Mouse (Mus musculus): ENCODE measurements around the gene Vps36. TPM values are rescaled to one million over a fixed set of nuclear protein-coding genes. Genes with fewer than 3 reads are reported as not detected.

The Vps36 gene
- total and polyA plus RNA-seq, 3 experiments = 21.7 to 27.9 TPM; not detected in 1

- DNase-seq (ENCODE audit: low read depth, low spot score) = peak; percentile 17
- no peak within 1 kb of the TSS for H3K9ac ChIP-seq (ENCODE audit: control insufficient read depth, low read depth, low read length, poor library complexity, severe bottlenecking)
- H3K9me3 ChIP-seq (replicated peaks; ENCODE audit: insufficient read depth, low read length) = no peaks in the 10 kb centered on the region
- peaks cover 0 to 2% of the 10 kb centered on the region in 2 experiments; a peak in 1 of 4 replicates for H3K36me3 ChIP-seq (ENCODE audit: control insufficient read depth in 1 of 2, insufficient read depth in 2 of 2, low read length in 2 of 2)
- H3K79me2 ChIP-seq (ENCODE audit: control insufficient read depth, insufficient read depth, low read length, poor library complexity) = no peaks in the 10 kb centered on the region
- no peak within 1 kb of the TSS for H3K27ac ChIP-seq (ENCODE audit: control insufficient read depth, low read depth, low read length)
- TF ChIP-seq CHD2 (IDR thresholded peaks at IDR 0.05; ENCODE audit: low read length) (no peak), MAZ (IDR thresholded peaks at IDR 0.05; ENCODE audit: low read depth, low read length) (no peak), USF1 (IDR thresholded peaks at IDR 0.05; ENCODE audit: low read depth, low read length) (no peak), RAD21 (IDR thresholded peaks at IDR 0.05; ENCODE audit: low read depth, low read length) (no peak), POLR2A (IDR thresholded peaks at IDR 0.05; ENCODE audit: control insufficient read depth in 1 of 2, insufficient read depth in 1 of 2, low read depth in 1 of 2, low read length in 2 of 2, poor library complexity in 1 of 2) (no peak), UBTF (IDR thresholded peaks at IDR 0.05; ENCODE audit: borderline replicate concordance, insufficient read depth, low read depth, low read length) (no peak), BHLHE40 (IDR thresholded peaks at IDR 0.05; ENCODE audit: borderline replicate concordance, low read depth, low read length) (no peak), ZKSCAN1 (IDR thresholded peaks at IDR 0.05; ENCODE audit: low read depth, low read length) (no peak), CTCF (IDR thresholded peaks at IDR 0.05 in 2 of 3, conservative IDR thresholded peaks at IDR 0.05 in 1 of 3; ENCODE audit: control insufficient read depth in 1 of 3, insufficient read depth in 1 of 3, low read depth in 2 of 3, low read length in 3 of 3, poor library complexity in 1 of 3, severe bottlenecking in 1 of 3) (no peak), ZC3H11A (IDR thresholded peaks at IDR 0.05; ENCODE audit: low read depth, low read length) (no peak), ZNF384 (IDR thresholded peaks at IDR 0.05; ENCODE audit: low read depth, low read length) (no peak), MAX (IDR thresholded peaks at IDR 0.05; ENCODE audit: low read length) (no peak), HCFC1 (IDR thresholded peaks at IDR 0.05; ENCODE audit: low read depth, low read length) (no peak), SIN3A (IDR thresholded peaks at IDR 0.05; ENCODE audit: low read length) (no peak)
- peaks cover 0 to 4% of the 10 kb centered on the region in 2 experiments; a peak in 2 of 4 replicates for H3K4me1 ChIP-seq (ENCODE audit: control insufficient read depth in 1 of 2, insufficient read depth in 2 of 2, low read length in 2 of 2)
- no peaks in the 10 kb centered on the region for H3K27me3 ChIP-seq (ENCODE audit: control insufficient read depth in 1 of 2, insufficient read depth in 2 of 2, low read length in 2 of 2)
- peak within 1 kb of the TSS; percentile 19 to 44; a peak in 3 of 4 replicates for H3K4me3 ChIP-seq (ENCODE audit: control insufficient read depth in 1 of 2, insufficient read depth in 1 of 2, low read depth in 2 of 2, low read length in 2 of 2)
Observed at GRCm38 (mm10) chr8:22227061-22227877, 34.7 kb downstream of the Vps36 start, which contains the start of gene Thsd1. TSS of gene Thsd1 (plus strand) at chr8:22227313.

DNA sequence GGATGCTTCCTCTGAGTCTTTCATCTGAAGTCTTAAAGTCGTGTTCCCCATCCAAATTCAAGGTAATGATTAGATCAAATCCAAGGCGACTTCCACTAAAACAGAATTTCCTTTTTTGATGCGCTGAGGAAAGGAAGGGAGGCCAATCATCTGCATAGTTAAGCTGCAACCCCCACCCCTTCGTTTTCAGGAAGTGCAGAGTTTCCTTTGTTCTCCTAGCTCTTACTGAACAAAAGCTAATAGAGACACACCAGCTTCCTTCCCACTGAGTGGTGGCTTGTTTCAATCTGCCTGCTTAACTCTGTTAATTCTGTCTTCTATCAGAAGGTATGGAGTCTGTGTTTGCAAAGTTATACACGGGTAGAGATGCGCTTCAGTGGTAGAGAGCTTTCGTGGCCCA lies 36.0 kb downstream of the Vps36 start:
- H3K4me3 ChIP-seq (ENCODE audit: control insufficient read depth in 1 of 2, insufficient read depth in 1 of 2, low read depth in 2 of 2, low read length in 2 of 2) = no peak overlapping the region
- DNase-seq (ENCODE audit: low read depth, low spot score) = peak; percentile 28

More for the DNA sequence above, 36.0 kb downstream of the Vps36 start:
- TF ChIP-seq HCFC1 (IDR thresholded peaks at IDR 0.05; ENCODE audit: low read depth, low read length) = no peak
- TF ChIP-seq EP300 (IDR thresholded peaks at IDR 0.05; ENCODE audit: low read depth in 1 of 2, low read length in 2 of 2) = no peak
- no peak for TF ChIP-seq CHD2 (IDR thresholded peaks at IDR 0.05; ENCODE audit: low read length)
- TF ChIP-seq USF2 (IDR thresholded peaks at IDR 0.05; ENCODE audit: borderline replicate concordance in 1 of 2, insufficient read depth in 1 of 2, low read depth in 1 of 2, low read length in 2 of 2) = no peak
- TF ChIP-seq JUND (IDR thresholded peaks at IDR 0.05; ENCODE audit: low read depth, low read length) = no peak
- Histone ChIP-seq H3K79me2 (ENCODE audit: control insufficient read depth, insufficient read depth, low read length, poor library complexity) (no peaks in the 10 kb centered on the region), H3K36me3 (ENCODE audit: control insufficient read depth in 1 of 2, insufficient read depth in 2 of 2, low read length in 2 of 2) (peaks cover 0 to 2% of the 10 kb centered on the region in 2 experiments; a peak in 1 of 4 replicates), H3K4me1 (ENCODE audit: control insufficient read depth in 1 of 2, insufficient read depth in 2 of 2, low read length in 2 of 2) (peaks cover 0 to 4% of the 10 kb centered on the region in 2 experiments; a peak in 2 of 4 replicates), H3K9ac (ENCODE audit: control insufficient read depth, low read depth, low read length, poor library complexity, severe bottlenecking) (no peak overlapping the region), H3K27ac (ENCODE audit: control insufficient read depth, low read depth, low read length) (no peak overlapping the region), H3K9me3 (replicated peaks; ENCODE audit: insufficient read depth, low read length) (no peaks in the 10 kb centered on the region), H3K27me3 (ENCODE audit: control insufficient read depth in 1 of 2, insufficient read depth in 2 of 2, low read length in 2 of 2) (no peaks in the 10 kb centered on the region)

All from MEL (cell line).